Mouse (Mus musculus): ENCODE results near the gene Mthfd1.

DNA sequence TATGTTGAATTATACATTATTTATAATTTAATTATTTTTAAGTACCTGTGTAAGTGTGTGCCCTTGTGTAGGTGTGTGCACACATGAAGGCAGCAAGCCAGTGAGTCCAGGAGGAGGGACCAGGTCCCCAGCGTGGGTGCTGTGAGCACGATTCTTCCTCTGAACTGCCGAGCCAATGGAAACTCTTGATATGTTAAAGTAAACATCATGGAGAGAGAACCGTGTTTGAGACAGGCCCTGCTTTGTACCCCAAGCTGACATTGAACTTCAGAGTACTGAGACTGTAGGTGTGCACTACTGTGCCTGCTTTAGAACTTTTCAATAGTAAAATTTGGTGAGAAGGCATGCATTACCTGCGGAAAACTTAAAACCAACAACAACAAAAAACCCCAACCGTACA is 16.4 kb downstream of the Mthfd1 start:
- TF ChIP-seq POLR2A (IDR thresholded peaks at IDR 0.05; ENCODE audit: control insufficient read depth in 1 of 2, insufficient read depth in 1 of 2, low read depth in 1 of 2, low read length in 2 of 2, poor library complexity in 1 of 2), result no peak
- TF ChIP-seq MXI1 (IDR thresholded peaks at IDR 0.05; ENCODE audit: low read depth, low read length), result no peak
- no peak for TF ChIP-seq TAL1 (IDR thresholded peaks at IDR 0.05; ENCODE audit: low read length)

Data from MEL (cell line).